Mouse (Mus musculus) cerebellum, adult 2 months (tissue): Measurements from ENCODE around the gene Odf4.
A peak's percentile ranks its signal among the peaks of the same experiment; 100 is the strongest.

ENCODE experiments used
- CTCF ChIP-seq: fragments of 200-500 bp; IDR thresholded peaks from 2 replicates; pipeline ENCODE4 v1.5.1; 2011; ENCODE audit warnings: low read depth, mild to moderate bottlenecking, control low read depth, low read length, moderate library complexity, borderline replicate concordance; ENCODE audit not compliant: insufficient read depth
- POLR2A ChIP-seq: fragments of 200-500 bp; IDR thresholded peaks from 2 replicates; pipeline ENCODE4 v1.6.1; 2011; ENCODE audit warnings: low read length, control low read depth, borderline replicate concordance; ENCODE audit not compliant: insufficient read depth

DNA sequence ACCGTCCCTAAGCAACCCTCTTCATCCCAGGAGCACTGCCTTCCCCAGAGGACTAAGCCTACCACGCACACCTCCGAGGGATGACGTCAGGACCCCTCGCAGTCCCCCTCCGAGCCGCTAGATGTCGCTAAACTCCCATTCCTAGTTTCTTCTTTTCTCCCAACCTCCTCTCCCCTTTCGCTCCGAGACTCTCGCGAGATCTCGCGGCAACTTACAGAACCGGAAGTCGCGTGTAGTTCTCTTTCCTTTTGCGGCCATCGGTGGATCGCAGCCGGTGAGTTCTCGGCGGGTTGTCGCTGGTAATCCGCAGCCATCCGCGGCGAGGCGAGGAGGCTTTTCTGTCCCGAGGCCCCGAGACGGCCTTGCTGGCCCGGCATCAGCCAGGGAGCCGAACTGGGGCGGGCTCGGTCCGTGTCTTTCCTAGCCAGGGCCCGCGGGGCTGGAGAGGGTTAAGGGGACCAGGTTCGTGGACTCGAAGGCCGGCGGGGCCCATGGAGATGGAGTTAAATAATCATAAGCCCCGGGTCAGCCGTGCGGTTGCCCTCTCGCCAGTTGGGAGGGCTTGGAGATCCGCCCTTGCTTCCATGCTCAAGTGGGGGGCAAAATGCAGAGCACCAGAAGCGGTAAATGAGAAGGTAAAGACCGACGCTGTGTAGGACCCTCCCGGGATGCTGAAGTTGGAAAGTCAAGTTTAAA lies 25.4 kb downstream of the Odf4 start, which contains the start of gene Rpl26:
- TF ChIP-seq CTCF (peak; percentile 92), POLR2A (peak; percentile 86)
